Mouse (Mus musculus) myocyte (in vitro differentiated cells): Measurements from ENCODE around the gene Asap3. TPM values are rescaled to one million over a fixed set of nuclear protein-coding genes. Genes with fewer than 3 reads are reported as not detected.

Experiments
- H3K27me3 ChIP-seq: one replicate; pipeline ENCODE4 v1.6.1; 2011; ENCODE audit not compliant: control insufficient read depth, insufficient read depth, insufficient read length
- H3K36me3 ChIP-seq: one replicate; pipeline ENCODE4 v1.6.1; 2011; ENCODE audit not compliant: control insufficient read depth, insufficient read depth
- H3K4me2 ChIP-seq: one replicate; pipeline ENCODE4 v1.6.1; 2011; ENCODE audit warnings: low read depth, control low read depth
- H3K4me3 ChIP-seq: one replicate; pipeline ENCODE4 v1.5.1; 2011; ENCODE audit warnings: mild to moderate bottlenecking, control low read depth, moderate library complexity
- H3K79me2 ChIP-seq: one replicate; pipeline ENCODE4 v1.6.1; 2011; ENCODE audit not compliant: control insufficient read depth, insufficient read depth
- H3ac ChIP-seq: one replicate; pipeline ENCODE4 v1.6.1; 2011; ENCODE audit not compliant: control insufficient read depth, insufficient read length
- CEBPB ChIP-seq: IDR thresholded peaks from 2 replicates; pipeline ENCODE4 v1.6.1; 2011; ENCODE audit warnings: mild to moderate bottlenecking, moderate library complexity; ENCODE audit not compliant: poor library complexity, insufficient read depth, severe bottlenecking
- E2F4 ChIP-seq: IDR thresholded peaks from one replicate; pipeline ENCODE4 v1.6.1; 2011; ENCODE audit warnings: mild to moderate bottlenecking, control low read depth, moderate library complexity; ENCODE audit not compliant: insufficient read depth
- MAX ChIP-seq: IDR thresholded peaks from one replicate; pipeline ENCODE4 v1.6.1; 2011; ENCODE audit warnings: low read depth, mild to moderate bottlenecking, control low read depth
- MYOD1 ChIP-seq, 3 experiments: IDR thresholded peaks; one replicate each; pipeline ENCODE4 v1.6.1; 2011; ENCODE audit warnings: control low read depth in 2 of 3, low read depth in 2 of 3, mild to moderate bottlenecking in 2 of 3, moderate library complexity in 1 of 3; ENCODE audit not compliant: insufficient read length in 2 of 3, control insufficient read depth in 1 of 3
- MYOG ChIP-seq, 3 experiments: IDR thresholded peaks; one replicate each; pipeline ENCODE4 v1.6.1; 2011; ENCODE audit warnings: control low read depth in 2 of 3, low read depth in 2 of 3, mild to moderate bottlenecking in 2 of 3; ENCODE audit not compliant: insufficient read length in 2 of 3, control insufficient read depth in 1 of 3, insufficient read depth in 1 of 3
- POLR2A ChIP-seq: IDR thresholded peaks from one replicate; pipeline ENCODE4 v1.6.1; 2011; ENCODE audit warnings: low read depth, mild to moderate bottlenecking, control low read depth, moderate library complexity; ENCODE audit not compliant: insufficient read length
- POLR2AphosphoS2 ChIP-seq: IDR thresholded peaks from one replicate; pipeline ENCODE4 v1.6.1; 2011; ENCODE audit warnings: low read depth, control low read depth; ENCODE audit not compliant: insufficient read length
- REST ChIP-seq: IDR thresholded peaks from one replicate; pipeline ENCODE4 v1.6.1; 2011; ENCODE audit warnings: mild to moderate bottlenecking, control low read depth, moderate library complexity; ENCODE audit not compliant: insufficient read depth, insufficient read length
- SRF ChIP-seq: IDR thresholded peaks from one replicate; pipeline ENCODE4 v1.6.1; 2011; ENCODE audit warnings: low read depth; ENCODE audit not compliant: control insufficient read depth, insufficient read length
- TCF12 ChIP-seq: IDR thresholded peaks from one replicate; pipeline ENCODE4 v1.6.1; 2011; ENCODE audit warnings: mild to moderate bottlenecking, control low read depth; ENCODE audit not compliant: poor library complexity, insufficient read depth, severe bottlenecking
- TCF3 ChIP-seq: IDR thresholded peaks from one replicate; pipeline ENCODE4 v1.6.1; 2011; ENCODE audit warnings: low read depth, control low read depth; ENCODE audit not compliant: insufficient read length
- USF1 ChIP-seq: IDR thresholded peaks from one replicate; pipeline ENCODE4 v1.6.1; 2011; ENCODE audit warnings: low read depth, mild to moderate bottlenecking, control low read depth, moderate library complexity
- polyA plus RNA-seq: library from polyadenylated mRNA; unstranded; fragments of >200 nt; fragmentation: generic; extraction: Trizol; gene quantifications from one replicate; pipeline ENCODE4 v1.2.1, GENCODE M21; 2012; ENCODE audit warnings: missing spikeins

The Asap3 gene
- polyA plus RNA-seq, 1 experiment, result 3.9 TPM

- Histone ChIP-seq H3K4me2 (peak overlapping the region; percentile 98), H3ac (peak overlapping the region; percentile 97), H3K27me3 (no peaks in the 10 kb centered on the region), H3K79me2 (peaks cover 37% of the 10 kb centered on the region), H3K4me3 (peak overlapping the region; percentile 98), H3K36me3 (peaks cover 7% of the 10 kb centered on the region)
- TF ChIP-seq POLR2AphosphoS2, result peak; percentile 3
- TF ChIP-seq TCF3, result peak; percentile 4
- TF ChIP-seq REST, result no peak
- TF ChIP-seq E2F4, result no peak
- no peak for TF ChIP-seq MAX
- TF ChIP-seq POLR2A, result peak; percentile 34
- TF ChIP-seq MYOD1 (IDR thresholded peaks at IDR 0.05; ENCODE audit: control insufficient read depth in 1 of 3, insufficient read length in 2 of 3, low read depth in 2 of 3), result peak in 2 of 3 experiments; percentile 77 to 81
- no peak for TF ChIP-seq CEBPB
- no peak for TF ChIP-seq TCF12
- TF ChIP-seq MYOG (IDR thresholded peaks at IDR 0.05; ENCODE audit: control insufficient read depth in 1 of 3, insufficient read depth in 1 of 3, insufficient read length in 2 of 3, low read depth in 2 of 3), result peak in 2 of 3 experiments; percentile 30 to 77
- no peak for TF ChIP-seq USF1
- no peak for TF ChIP-seq SRF
These were observed 33.5 kb upstream of the Asap3 start for GRCm38 (mm10) chr4:136172542-136173209.

- Histone ChIP-seq H3K4me3 (peak overlapping the region; percentile 98), H3K36me3 (peaks cover 7% of the 10 kb centered on the region), H3ac (peak overlapping the region; percentile 97), H3K79me2 (peaks cover 37% of the 10 kb centered on the region), H3K27me3 (no peaks in the 10 kb centered on the region), H3K4me2 (peak overlapping the region; percentile 98)
- no peak for TF ChIP-seq CEBPB
- TF ChIP-seq USF1, result no peak
- peak in 1 of 3 experiments; percentile 6 for TF ChIP-seq MYOD1 (IDR thresholded peaks at IDR 0.05; ENCODE audit: control insufficient read depth in 1 of 3, insufficient read length in 2 of 3, low read depth in 2 of 3)
- peak; percentile 33 for TF ChIP-seq POLR2A
- TF ChIP-seq E2F4, result no peak
- no peak for TF ChIP-seq REST
- TF ChIP-seq TCF3, result no peak
- TF ChIP-seq MAX, result no peak
These were observed 32.9 kb upstream of the Asap3 start for GRCm38 (mm10) chr4:136173210-136173715.

DNA sequence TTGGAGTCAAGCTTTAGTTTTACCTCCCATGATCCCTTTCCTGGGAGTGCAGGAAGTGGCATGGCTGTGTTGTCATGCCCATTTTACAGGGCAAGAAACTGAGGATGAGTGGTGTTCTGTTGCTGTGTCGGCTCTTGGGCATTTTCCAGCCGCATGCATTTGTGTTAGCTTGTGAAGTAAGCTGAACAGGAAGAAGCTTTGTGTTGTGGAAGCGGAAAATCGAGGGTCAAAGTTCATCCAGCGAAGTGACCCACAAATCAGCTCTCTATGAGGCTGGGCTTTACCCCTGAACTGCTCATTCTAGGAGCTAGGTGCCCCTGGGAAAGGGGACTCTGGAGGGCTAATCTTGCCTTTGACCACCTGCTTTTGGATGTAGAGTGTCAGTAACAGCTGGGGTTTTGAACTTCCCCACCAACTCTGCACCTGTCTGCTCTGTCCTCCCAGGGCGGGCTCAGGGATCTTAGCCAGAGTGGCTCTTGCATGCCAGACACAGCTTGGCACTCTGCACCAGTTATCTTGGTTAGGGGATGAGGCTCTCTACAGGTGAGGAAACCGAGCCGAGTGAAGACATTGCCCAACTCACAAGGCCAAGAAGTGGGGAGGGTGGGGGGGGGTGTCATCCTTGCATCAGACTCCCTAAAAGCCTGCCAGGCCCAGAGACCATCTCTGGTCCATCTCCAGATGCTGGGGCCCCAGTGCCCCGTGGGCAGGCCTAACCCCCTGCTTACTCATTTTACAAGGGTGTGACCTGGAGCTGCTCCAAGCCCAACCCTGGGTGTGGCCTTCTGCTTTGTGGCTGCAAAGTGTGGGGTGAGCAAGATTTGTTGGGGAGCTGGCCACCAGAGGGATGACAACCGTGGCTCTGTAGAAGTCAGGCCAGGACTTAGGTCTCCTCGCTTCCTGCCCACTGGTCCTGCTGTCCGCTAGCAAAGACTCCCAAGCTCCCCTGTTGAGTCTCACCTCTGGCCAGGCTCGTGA is 31.7 kb upstream of the Asap3 start:
- Histone ChIP-seq H3K4me3 (peak overlapping the region; percentile 98), H3K27me3 (no peaks in the 10 kb centered on the region), H3K4me2 (peak overlapping the region; percentile 98), H3K36me3 (peaks cover 7% of the 10 kb centered on the region), H3K79me2 (peaks cover 46% of the 10 kb centered on the region), H3ac (no peak overlapping the region)
- TF ChIP-seq MYOD1 (IDR thresholded peaks at IDR 0.05; ENCODE audit: control insufficient read depth in 1 of 3, insufficient read length in 2 of 3, low read depth in 2 of 3) (peak; percentile 99 to 100 (median 100)), REST (no peak), POLR2AphosphoS2 (peak; percentile 92), MAX (no peak), MYOG (IDR thresholded peaks at IDR 0.05; ENCODE audit: control insufficient read depth in 1 of 3, insufficient read depth in 1 of 3, insufficient read length in 2 of 3, low read depth in 2 of 3) (peak; percentile 93 to 98 (median 94)), E2F4 (no peak), TCF3 (peak; percentile 87), USF1 (no peak), CEBPB (0 out of 2 replicates have a peak, but pooled peaks have one; percentile 54), TCF12 (peak; percentile 99), POLR2A (peak; percentile 81), SRF (peak; percentile 25)

DNA sequence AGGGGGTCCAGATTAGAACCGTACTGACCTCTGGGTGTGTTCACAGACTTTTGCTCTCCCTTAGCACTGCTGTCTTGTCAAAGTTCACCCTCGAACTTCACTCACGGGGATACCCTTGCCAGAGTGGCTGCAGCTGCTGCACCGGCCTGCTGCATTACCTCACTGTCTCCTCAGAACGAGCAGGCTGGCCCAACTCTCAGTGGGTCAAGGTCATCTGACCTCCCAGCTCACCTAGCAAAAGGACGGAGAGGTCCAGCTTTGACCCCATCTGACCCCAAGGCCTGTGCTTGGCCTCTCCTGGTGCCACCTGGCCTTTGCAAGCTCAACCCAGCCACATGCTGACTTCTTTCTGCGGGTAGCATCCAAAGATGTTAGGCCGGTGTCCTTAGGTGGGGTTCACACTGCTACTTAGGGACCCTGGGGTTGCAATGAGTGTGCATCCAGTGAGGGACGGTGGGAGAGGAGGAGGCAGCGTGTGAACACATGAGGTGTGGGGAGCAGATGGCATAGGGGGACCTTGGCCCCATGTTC is 30.1 kb upstream of the Asap3 start:
- peak; percentile 14 for TF ChIP-seq POLR2AphosphoS2
- TF ChIP-seq MYOD1 (IDR thresholded peaks at IDR 0.05; ENCODE audit: control insufficient read depth in 1 of 3, insufficient read length in 2 of 3, low read depth in 2 of 3), result no peak
- Histone ChIP-seq H3K4me2 (peak overlapping the region; percentile 98), H3ac (no peak overlapping the region), H3K36me3 (peaks cover 15% of the 10 kb centered on the region), H3K4me3 (peak overlapping the region; percentile 98), H3K27me3 (no peaks in the 10 kb centered on the region), H3K79me2 (peaks cover 62% of the 10 kb centered on the region)
